Mouse (Mus musculus) CH12.LX (cell line): ENCODE data around the gene Iqschfp. TPM values are rescaled to one million over a fixed set of nuclear protein-coding genes. Genes with fewer than 3 reads are reported as not detected.

Experiments
- DNase-seq: peaks from one replicate; pipeline ENCODE4 v3.0.0-alpha.2; 2013; ENCODE audit errors: extremely low read depth
- H3K27ac ChIP-seq: 2 replicates; pipeline ENCODE4 v1.5.1; 2012; ENCODE audit warnings: low read depth, mild to moderate bottlenecking, control low read depth, moderate library complexity; ENCODE audit not compliant: insufficient read depth
- H3K27me3 ChIP-seq: replicated peaks from 2 replicates; pipeline ENCODE3; 2012; ENCODE audit warnings: inconsistent platforms
- H3K36me3 ChIP-seq, 2 experiments: replicated peaks in 1 of 2; 2 replicates each; pipeline versions ENCODE3 to v1.6.1; 2012; ENCODE audit warnings: inconsistent platforms in 1 of 2, low read length in 1 of 2, mild to moderate bottlenecking in 1 of 2, mixed read lengths in 1 of 2, moderate library complexity in 1 of 2; ENCODE audit not compliant: control insufficient read depth in 1 of 2, insufficient read depth in 1 of 2
- H3K4me1 ChIP-seq, 2 experiments: 2 replicates each; pipeline ENCODE4 v1.6.1; 2012; ENCODE audit warnings: inconsistent platforms in 1 of 2, moderate library complexity in 1 of 2; ENCODE audit not compliant: insufficient read depth in 2 of 2, control insufficient read depth in 1 of 2
- H3K4me2 ChIP-seq: 2 replicates; pipeline ENCODE4 v1.6.1; 2012; ENCODE audit warnings: low read depth, mild to moderate bottlenecking, control low read depth; ENCODE audit not compliant: poor library complexity, insufficient read depth, severe bottlenecking
- H3K4me3 ChIP-seq, 3 experiments: fragments of 150-350 bp in 1 of 3; sonication (generic) in 1 of 3; replicated peaks in 1 of 3; 2 replicates each; pipeline versions ENCODE3 to v1.5.1; 2011 to 2012; ENCODE audit warnings: low read depth in 2 of 3, low read length in 2 of 3, mild to moderate bottlenecking in 2 of 3, moderate library complexity in 2 of 3, control low read depth in 1 of 3, improper control_type of control experiment in 1 of 3, inconsistent platforms in 1 of 3, mixed read lengths in 1 of 3; ENCODE audit not compliant: poor library complexity in 1 of 3
- H3K79me2 ChIP-seq: replicated peaks from 2 replicates; pipeline ENCODE4 v1.6.1; 2012; ENCODE audit warnings: mild to moderate bottlenecking, moderate library complexity; ENCODE audit not compliant: control insufficient read depth, poor library complexity, insufficient read depth, severe bottlenecking; ENCODE audit errors: extremely low read depth
- H3K9ac ChIP-seq: 2 replicates; pipeline ENCODE4 v1.6.1; 2012; ENCODE audit warnings: low read depth, mild to moderate bottlenecking, control low read depth, moderate library complexity; ENCODE audit not compliant: insufficient read depth
- H3K9me3 ChIP-seq: replicated peaks from 2 replicates; pipeline ENCODE3; 2012; ENCODE audit warnings: low read length, inconsistent platforms, mixed read lengths
- CHD1 ChIP-seq: IDR thresholded peaks from 2 replicates; pipeline ENCODE4 v1.6.1; 2012; ENCODE audit warnings: low read depth, low read length, improper control_type of control experiment, inconsistent platforms
- CHD2 ChIP-seq: IDR thresholded peaks from 2 replicates; pipeline ENCODE4 v1.6.1; 2011; ENCODE audit warnings: low read length, improper control_type of control experiment
- EP300 ChIP-seq: IDR thresholded peaks from 2 replicates; pipeline ENCODE4 v1.6.1; 2011; ENCODE audit warnings: low read length, improper control_type of control experiment
- ETS1 ChIP-seq: conservative IDR thresholded peaks from 2 replicates; pipeline ENCODE4 v1.6.1; 2012; ENCODE audit warnings: low read depth, mild to moderate bottlenecking, inconsistent platforms, low read length, improper control_type of control experiment, moderate library complexity
- HCFC1 ChIP-seq: IDR thresholded peaks from 2 replicates; pipeline ENCODE4 v1.6.1; 2012; ENCODE audit warnings: low read depth, mild to moderate bottlenecking, inconsistent platforms, low read length, improper control_type of control experiment
- IRF4 ChIP-seq: IDR thresholded peaks from 2 replicates; pipeline ENCODE4 v1.6.1; 2014; ENCODE audit warnings: low read depth, mild to moderate bottlenecking, inconsistent platforms, low read length, improper control_type of control experiment
- JUN ChIP-seq: IDR thresholded peaks from 2 replicates; pipeline ENCODE4 v1.6.1; 2011; ENCODE audit warnings: low read depth, mild to moderate bottlenecking, low read length, improper control_type of control experiment, moderate library complexity; ENCODE audit not compliant: insufficient read depth
- MAFK ChIP-seq: IDR thresholded peaks from 2 replicates; pipeline ENCODE4 v1.6.1; 2011; ENCODE audit warnings: low read length, improper control_type of control experiment; ENCODE audit not compliant: insufficient replicate concordance
- MAX ChIP-seq: IDR thresholded peaks from 2 replicates; pipeline ENCODE4 v1.6.1; 2011; ENCODE audit warnings: low read length, improper control_type of control experiment
- MXI1 ChIP-seq: IDR thresholded peaks from 2 replicates; pipeline ENCODE4 v1.6.1; 2011; ENCODE audit warnings: mild to moderate bottlenecking, low read depth, low read length, improper control_type of control experiment
- MYC ChIP-seq: IDR thresholded peaks from 2 replicates; pipeline ENCODE4 v1.6.1; 2011; ENCODE audit warnings: low read depth, mild to moderate bottlenecking, improper control_type of control experiment, low read length
- NRF1 ChIP-seq: IDR thresholded peaks from 2 replicates; pipeline ENCODE4 v1.6.1; 2014; ENCODE audit warnings: low read depth, mild to moderate bottlenecking, inconsistent platforms, low read length, improper control_type of control experiment, moderate library complexity
- PAX5 ChIP-seq: IDR thresholded peaks from 2 replicates; pipeline ENCODE4 v1.6.1; 2012; ENCODE audit warnings: low read length, inconsistent platforms, mixed read lengths
- POLR2A ChIP-seq: IDR thresholded peaks from 2 replicates; pipeline ENCODE4 v1.6.1; 2011; ENCODE audit warnings: low read depth, mild to moderate bottlenecking, improper control_type of control experiment, low read length
- RCOR1 ChIP-seq: conservative IDR thresholded peaks from 2 replicates; pipeline ENCODE4 v1.6.1; 2012; ENCODE audit warnings: low read depth, mild to moderate bottlenecking, inconsistent platforms, low read length, improper control_type of control experiment
- SIN3A ChIP-seq: IDR thresholded peaks from 2 replicates; pipeline ENCODE4 v1.6.1; 2012; ENCODE audit warnings: low read length, improper control_type of control experiment, inconsistent platforms
- USF1 ChIP-seq: IDR thresholded peaks from 2 replicates; pipeline ENCODE4 v1.6.1; 2014; ENCODE audit warnings: low read depth, mild to moderate bottlenecking, inconsistent platforms, low read length, improper control_type of control experiment
- USF2 ChIP-seq: conservative IDR thresholded peaks from 2 replicates; pipeline ENCODE4 v1.6.1; 2011; ENCODE audit warnings: low read depth, low read length, improper control_type of control experiment
- ZC3H11A ChIP-seq: IDR thresholded peaks from 2 replicates; pipeline ENCODE4 v1.6.1; 2012; ENCODE audit warnings: low read depth, mild to moderate bottlenecking, inconsistent platforms, low read length, improper control_type of control experiment
- ZMIZ1 ChIP-seq: IDR thresholded peaks from 2 replicates; pipeline ENCODE4 v1.6.1; 2012; ENCODE audit warnings: low read depth, mild to moderate bottlenecking, inconsistent platforms, low read length, improper control_type of control experiment
- ZNF384 ChIP-seq: IDR thresholded peaks from 2 replicates; pipeline ENCODE4 v1.6.1; 2012; ENCODE audit warnings: low read depth, low read length, improper control_type of control experiment, inconsistent platforms
- dilution Hi-C: fragments of 300-500 bp; cut with MboI; formaldehyde crosslinking; loops from 2 replicates; pipeline ENCODE4 v1.14.3; 2020; ENCODE audit warnings: low sequenced_read_pairs; ENCODE audit not compliant: extremely low pct_unique_long_range_greater_than_20kb, extremely low pct_ligation_motif_present
- in situ Hi-C: fragments of 300-500 bp; cut with MboI; formaldehyde crosslinking; loops from 3 replicates; pipeline ENCODE4 v1.14.3; 2019; ENCODE audit warnings: low sequenced_read_pairs, low pct_ligation_motif_present, low pct_unique_long_range_greater_than_20kb, mixed read lengths
- polyA plus RNA-seq: library from polyadenylated mRNA; unstranded; fragments of >175 nt; gene quantifications from 2 replicates; pipeline ENCODE4 v1.2.1, GENCODE M21; 2012; ENCODE audit warnings: low read depth; ENCODE audit not compliant: insufficient read length
- total RNA-seq, 2 experiments: library from RNA; depleted of rRNA; stranded (reverse); fragments of 300-350 nt in 1 of 2; fragments of >200 nt in 1 of 2; gene quantifications; 2 replicates each; pipeline ENCODE4 v1.2.3; 2012 to 2014

Gene Iqschfp
- total and polyA plus RNA-seq, 3 experiments = 0.13 to 0.25 TPM; not detected in 1

GRCm38 (mm10) chr3:67877253-67877652, 14.8 kb upstream of the Iqschfp start:
- H3K27me3 ChIP-seq = no peaks in the 10 kb centered on the region
- H3K9me3 ChIP-seq = no peaks in the 10 kb centered on the region
- peak; percentile 18 for DNase-seq
- H3K79me2 ChIP-seq = no peaks in the 10 kb centered on the region
- peak overlapping the region; percentile 62; the same call in 1 of the 2 replicates for H3K27ac ChIP-seq
- H3K4me1 ChIP-seq = peaks cover 0 to 10% of the 10 kb centered on the region in 2 experiments; a peak in 2 of 4 replicates
- peak overlapping the region; percentile 50; the same call in 1 of the 2 replicates for H3K4me2 ChIP-seq
- TF ChIP-seq ZNF384 (peak; percentile 58), SIN3A (no peak), ZMIZ1 (no peak), MYC (0 out of 2 replicates have a peak, but pooled peaks have one; percentile 20), IRF4 (peak; percentile 58; the same call in 1 of the 2 replicates), EP300 (peak; percentile 83), USF2 (no peak), MAFK (no peak), RCOR1 (no peak)
- peak overlapping the region; percentile 60 for H3K9ac ChIP-seq
- no peaks in the 10 kb centered on the region for H3K36me3 ChIP-seq
- H3K4me3 ChIP-seq = peak overlapping the region in 1 of 3 experiments; percentile 18
- dilution Hi-C loops = no loop called here
- in situ Hi-C loops = no loop called here

DNA sequence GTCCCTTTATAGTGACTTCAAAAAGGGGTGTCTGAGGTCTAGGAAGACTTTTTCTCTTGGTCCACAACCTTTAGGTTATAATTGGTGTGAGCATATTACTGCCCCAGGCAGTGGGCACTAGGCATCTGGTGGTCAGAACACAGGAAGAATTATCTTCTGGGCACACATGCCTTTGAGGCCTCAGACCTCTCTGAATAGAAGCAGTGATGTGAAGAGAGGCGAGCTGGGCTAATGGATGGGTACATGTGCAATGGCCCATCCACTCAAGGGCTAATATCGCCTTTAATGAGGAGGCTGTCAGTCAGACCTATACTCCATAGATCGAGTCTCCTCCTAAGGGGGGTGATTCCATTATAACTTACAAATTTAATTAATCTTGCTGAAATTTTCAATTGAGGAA, 7.7 kb upstream of the Iqschfp start:
- in situ Hi-C loops = no loop called here
- TF ChIP-seq ETS1 (no peak), ZMIZ1 (no peak), NRF1 (no peak), CHD1 (no peak), POLR2A (no peak), MAX (no peak), HCFC1 (no peak), PAX5 (no peak), JUN (no peak), USF1 (no peak), ZC3H11A (no peak), MAFK (no peak), MXI1 (no peak), MYC (no peak), CHD2 (no peak)
- TF ChIP-seq, all 38 proteins: peak for 0
- dilution Hi-C loops = no loop called here
- Histone ChIP-seq H3K27ac (no peak overlapping the region), H3K4me1 (no peaks in the 10 kb centered on the region), H3K27me3 (no peaks in the 10 kb centered on the region), H3K4me3 (no peak overlapping the region), H3K4me2 (no peak overlapping the region), H3K36me3 (no peaks in the 10 kb centered on the region), H3K9ac (no peak overlapping the region), H3K9me3 (no peaks in the 10 kb centered on the region), H3K79me2 (no peaks in the 10 kb centered on the region)
- no peak for DNase-seq
